Mouse (Mus musculus) MEL (cell line): Measurements from ENCODE around the gene Cadm3. TPM values are rescaled to one million over a fixed set of nuclear protein-coding genes. Genes with fewer than 3 reads are reported as not detected.
A peak's percentile ranks its signal among the peaks of the same experiment; 100 is the strongest.

ENCODE experiments used
- DNase-seq: peaks from one replicate; pipeline ENCODE4 v3.0.0; 2011; ENCODE audit warnings: low read depth, low spot score
- H3K27ac ChIP-seq: 2 replicates; pipeline ENCODE4 v1.5.1; 2012; ENCODE audit warnings: low read depth, mild to moderate bottlenecking, control low read depth, low read length, moderate library complexity; ENCODE audit not compliant: control insufficient read depth
- H3K27me3 ChIP-seq, 2 experiments: fragments of 150-350 bp in 1 of 2; sonication (generic) in 1 of 2; 2 replicates each; pipeline ENCODE4 v1.6.1; 2012; ENCODE audit warnings: low read length in 2 of 2, mild to moderate bottlenecking in 2 of 2, improper control_type of control experiment in 1 of 2, moderate library complexity in 1 of 2; ENCODE audit not compliant: insufficient read depth in 2 of 2, control insufficient read depth in 1 of 2
- H3K36me3 ChIP-seq, 2 experiments: 2 replicates each; pipeline ENCODE4 v1.6.1; 2012 to 2014; ENCODE audit warnings: low read length in 2 of 2, improper control_type of control experiment in 1 of 2, inconsistent platforms in 1 of 2, mild to moderate bottlenecking in 1 of 2; ENCODE audit not compliant: insufficient read depth in 2 of 2, control insufficient read depth in 1 of 2
- H3K4me1 ChIP-seq, 2 experiments: fragments of 150-350 bp in 1 of 2; sonication (generic) in 1 of 2; 2 replicates each; pipeline ENCODE4 v1.6.1; 2012; ENCODE audit warnings: low read length in 2 of 2, improper control_type of control experiment in 1 of 2, mild to moderate bottlenecking in 1 of 2; ENCODE audit not compliant: insufficient read depth in 2 of 2, control insufficient read depth in 1 of 2
- H3K4me3 ChIP-seq, 2 experiments: fragments of 150-350 bp in 1 of 2; sonication (generic) in 1 of 2; 2 replicates each; pipeline ENCODE4 v1.5.1; 2012; ENCODE audit warnings: low read depth in 2 of 2, low read length in 2 of 2, mild to moderate bottlenecking in 2 of 2, moderate library complexity in 2 of 2, control low read depth in 1 of 2, improper control_type of control experiment in 1 of 2; ENCODE audit not compliant: control insufficient read depth in 1 of 2, insufficient read depth in 1 of 2
- H3K79me2 ChIP-seq: 2 replicates; pipeline ENCODE4 v1.6.1; 2012; ENCODE audit warnings: mild to moderate bottlenecking, low read length, moderate library complexity; ENCODE audit not compliant: control insufficient read depth, poor library complexity, insufficient read depth
- H3K9ac ChIP-seq: 2 replicates; pipeline ENCODE4 v1.6.1; 2012; ENCODE audit warnings: low read depth, mild to moderate bottlenecking, control low read depth, low read length, moderate library complexity; ENCODE audit not compliant: control insufficient read depth, poor library complexity, severe bottlenecking
- H3K9me3 ChIP-seq: fragments of 150-350 bp; sonication (generic); replicated peaks from 2 replicates; pipeline ENCODE4 v1.6.1; 2012; ENCODE audit warnings: mild to moderate bottlenecking, low read length, improper control_type of control experiment, moderate library complexity; ENCODE audit not compliant: insufficient read depth
- BHLHE40 ChIP-seq: IDR thresholded peaks from 2 replicates; pipeline ENCODE4 v1.6.1; 2012; ENCODE audit warnings: low read depth, mild to moderate bottlenecking, inconsistent platforms, low read length, improper control_type of control experiment, borderline replicate concordance
- CHD1 ChIP-seq: IDR thresholded peaks from 2 replicates; pipeline ENCODE4 v1.6.1; 2012; ENCODE audit warnings: low read depth, mild to moderate bottlenecking, inconsistent platforms, low read length, improper control_type of control experiment
- CTCF ChIP-seq, 3 experiments: IDR thresholded peaks in 2 of 3; conservative IDR thresholded peaks in 1 of 3; 2 replicates each; pipeline ENCODE4 v1.5.1; 2011 to 2012; ENCODE audit warnings: low read length in 3 of 3, low read depth in 2 of 3, mild to moderate bottlenecking in 2 of 3, improper control_type of control experiment in 1 of 3, inconsistent platforms in 1 of 3, mixed read lengths in 1 of 3, moderate library complexity in 1 of 3; ENCODE audit not compliant: control insufficient read depth in 1 of 3, insufficient read depth in 1 of 3, poor library complexity in 1 of 3, severe bottlenecking in 1 of 3
- ELF1 ChIP-seq: IDR thresholded peaks from 2 replicates; pipeline ENCODE4 v1.6.1; 2014; ENCODE audit warnings: low read depth, mild to moderate bottlenecking, inconsistent platforms, low read length, improper control_type of control experiment, moderate library complexity
- EP300 ChIP-seq, 2 experiments: IDR thresholded peaks; 2 replicates each; pipeline ENCODE4 v1.6.1; 2011; ENCODE audit warnings: improper control_type of control experiment in 2 of 2, low read length in 2 of 2, low read depth in 1 of 2, mild to moderate bottlenecking in 1 of 2
- ETS1 ChIP-seq: IDR thresholded peaks from 2 replicates; pipeline ENCODE4 v1.6.1; 2012; ENCODE audit warnings: low read depth, mild to moderate bottlenecking, inconsistent platforms, low read length, improper control_type of control experiment, moderate library complexity
- GABPA ChIP-seq: IDR thresholded peaks from 2 replicates; pipeline ENCODE4 v1.6.1; 2012; ENCODE audit warnings: low read depth, mild to moderate bottlenecking, inconsistent platforms, low read length, improper control_type of control experiment, moderate library complexity
- GATA1 ChIP-seq: IDR thresholded peaks from 2 replicates; pipeline ENCODE4 v1.6.1; 2011; ENCODE audit warnings: low read depth, low read length, improper control_type of control experiment
- HCFC1 ChIP-seq: IDR thresholded peaks from 2 replicates; pipeline ENCODE4 v1.6.1; 2012; ENCODE audit warnings: low read depth, mild to moderate bottlenecking, inconsistent platforms, low read length, improper control_type of control experiment, moderate library complexity
- KAT2A ChIP-seq: conservative IDR thresholded peaks from 2 replicates; pipeline ENCODE4 v1.6.1; 2012; ENCODE audit warnings: low read depth, low read length, improper control_type of control experiment, inconsistent platforms
- MAFK ChIP-seq: IDR thresholded peaks from 2 replicates; pipeline ENCODE4 v1.6.1; 2011; ENCODE audit warnings: low read depth, mild to moderate bottlenecking, low read length, improper control_type of control experiment, borderline replicate concordance
- MAX ChIP-seq: IDR thresholded peaks from 2 replicates; pipeline ENCODE4 v1.6.1; 2011; ENCODE audit warnings: low read length, improper control_type of control experiment
- MAZ ChIP-seq: IDR thresholded peaks from 2 replicates; pipeline ENCODE4 v1.6.1; 2012; ENCODE audit warnings: low read depth, mild to moderate bottlenecking, inconsistent platforms, low read length, improper control_type of control experiment
- MEF2A ChIP-seq: IDR thresholded peaks from 2 replicates; pipeline ENCODE4 v1.6.1; 2014; ENCODE audit warnings: low read depth, mild to moderate bottlenecking, inconsistent platforms, low read length, improper control_type of control experiment; ENCODE audit not compliant: poor library complexity, insufficient replicate concordance, severe bottlenecking; ENCODE audit errors: extremely low read depth
- MXI1 ChIP-seq: IDR thresholded peaks from 2 replicates; pipeline ENCODE4 v1.6.1; 2011; ENCODE audit warnings: mild to moderate bottlenecking, low read depth, low read length, improper control_type of control experiment
- MYB ChIP-seq: IDR thresholded peaks from 2 replicates; pipeline ENCODE4 v1.6.1; 2011; ENCODE audit warnings: mild to moderate bottlenecking, low read depth, low read length, improper control_type of control experiment
- MYC ChIP-seq: IDR thresholded peaks from 2 replicates; pipeline ENCODE4 v1.6.1; 2011; ENCODE audit warnings: low read depth, mild to moderate bottlenecking, low read length, improper control_type of control experiment, moderate library complexity
- NELFE ChIP-seq: IDR thresholded peaks from 2 replicates; pipeline ENCODE4 v1.6.1; 2011; ENCODE audit warnings: low read depth, low read length, improper control_type of control experiment
- NRF1 ChIP-seq: IDR thresholded peaks from 2 replicates; pipeline ENCODE4 v1.6.1; 2014; ENCODE audit warnings: low read depth, mild to moderate bottlenecking, inconsistent platforms, low read length, improper control_type of control experiment, moderate library complexity; ENCODE audit not compliant: poor library complexity, insufficient read depth, severe bottlenecking
- POLR2A ChIP-seq, 2 experiments: IDR thresholded peaks; 2 replicates each; pipeline ENCODE4 v1.6.1; 2011 to 2012; ENCODE audit warnings: low read length in 2 of 2, mild to moderate bottlenecking in 2 of 2, control low read depth in 1 of 2, improper control_type of control experiment in 1 of 2, low read depth in 1 of 2, moderate library complexity in 1 of 2; ENCODE audit not compliant: control insufficient read depth in 1 of 2, insufficient read depth in 1 of 2, poor library complexity in 1 of 2
- POLR2AphosphoS2 ChIP-seq: IDR thresholded peaks from 2 replicates; pipeline ENCODE4 v1.6.1; 2011; ENCODE audit warnings: low read length, improper control_type of control experiment
- POLR2AphosphoS5 ChIP-seq: IDR thresholded peaks from 2 replicates; pipeline ENCODE4 v1.6.1; 2012; ENCODE audit warnings: low read depth, borderline replicate concordance, mild to moderate bottlenecking, inconsistent platforms, low read length, moderate library complexity, mixed read lengths
- RAD21 ChIP-seq: IDR thresholded peaks from 2 replicates; pipeline ENCODE4 v1.6.1; 2011; ENCODE audit warnings: mild to moderate bottlenecking, low read depth, low read length, improper control_type of control experiment
- RCOR1 ChIP-seq: IDR thresholded peaks from 2 replicates; pipeline ENCODE4 v1.6.1; 2012; ENCODE audit warnings: low read depth, mild to moderate bottlenecking, inconsistent platforms, low read length, improper control_type of control experiment
- SIN3A ChIP-seq: IDR thresholded peaks from 2 replicates; pipeline ENCODE4 v1.6.1; 2012; ENCODE audit warnings: low read length, improper control_type of control experiment, inconsistent platforms
- SMC3 ChIP-seq: IDR thresholded peaks from 2 replicates; pipeline ENCODE4 v1.6.1; 2011; ENCODE audit warnings: low read depth, low read length, improper control_type of control experiment
- TAL1 ChIP-seq: IDR thresholded peaks from 2 replicates; pipeline ENCODE4 v1.6.1; 2012; ENCODE audit warnings: mild to moderate bottlenecking, inconsistent platforms, low read length, moderate library complexity, mixed read lengths
- TBP ChIP-seq: IDR thresholded peaks from 2 replicates; pipeline ENCODE4 v1.8.0; 2011; ENCODE audit warnings: low read depth, low read length, improper control_type of control experiment
- TCF12 ChIP-seq: IDR thresholded peaks from 2 replicates; pipeline ENCODE4 v1.6.1; 2014; ENCODE audit warnings: low read depth, mild to moderate bottlenecking, inconsistent platforms, low read length, improper control_type of control experiment, moderate library complexity
- UBTF ChIP-seq: IDR thresholded peaks from 2 replicates; pipeline ENCODE4 v1.6.1; 2012; ENCODE audit warnings: low read depth, mild to moderate bottlenecking, inconsistent platforms, low read length, improper control_type of control experiment, moderate library complexity, borderline replicate concordance; ENCODE audit not compliant: insufficient read depth
- USF1 ChIP-seq: IDR thresholded peaks from 2 replicates; pipeline ENCODE4 v1.6.1; 2014; ENCODE audit warnings: low read depth, mild to moderate bottlenecking, inconsistent platforms, low read length, improper control_type of control experiment, moderate library complexity
- USF2 ChIP-seq, 2 experiments: IDR thresholded peaks; 2 replicates each; pipeline ENCODE4 v1.6.1; 2011 to 2012; ENCODE audit warnings: improper control_type of control experiment in 2 of 2, low read length in 2 of 2, borderline replicate concordance in 1 of 2, inconsistent platforms in 1 of 2, low read depth in 1 of 2, mild to moderate bottlenecking in 1 of 2; ENCODE audit not compliant: insufficient read depth in 1 of 2
- ZC3H11A ChIP-seq: IDR thresholded peaks from 2 replicates; pipeline ENCODE4 v1.6.1; 2012; ENCODE audit warnings: low read depth, mild to moderate bottlenecking, inconsistent platforms, low read length, improper control_type of control experiment
- ZKSCAN1 ChIP-seq: IDR thresholded peaks from 2 replicates; pipeline ENCODE4 v1.6.1; 2012; ENCODE audit warnings: low read depth, mild to moderate bottlenecking, inconsistent platforms, low read length, improper control_type of control experiment, moderate library complexity
- ZMIZ1 ChIP-seq: IDR thresholded peaks from 2 replicates; pipeline ENCODE4 v1.6.1; 2012; ENCODE audit warnings: low read depth, mild to moderate bottlenecking, inconsistent platforms, low read length, improper control_type of control experiment, moderate library complexity
- ZNF384 ChIP-seq: IDR thresholded peaks from 2 replicates; pipeline ENCODE4 v1.6.1; 2012; ENCODE audit warnings: low read depth, mild to moderate bottlenecking, inconsistent platforms, low read length, improper control_type of control experiment
- polyA plus RNA-seq, 2 experiments: library from polyadenylated mRNA; stranded (reverse) in 1 of 2; unstranded in 1 of 2; fragments of >175 nt in 1 of 2; fragments of >200 nt in 1 of 2; gene quantifications; 2 replicates each; pipeline versions ENCODE4 v1.2.1 to v1.2.4; 2012; ENCODE audit warnings: low replicate concordance in 2 of 2, low read depth in 1 of 2; ENCODE audit not compliant: insufficient read length in 2 of 2, insufficient read depth in 1 of 2, missing spikeins in 1 of 2
- total RNA-seq: library from RNA; depleted of rRNA; stranded (reverse); fragments of 300-350 nt; gene quantifications from 2 replicates; pipeline ENCODE4 v1.2.3, GENCODE M21; 2012

Cadm3 gene
- total and polyA plus RNA-seq, 3 experiments: 0.03 to 0.19 TPM; not detected in 1

DNA sequence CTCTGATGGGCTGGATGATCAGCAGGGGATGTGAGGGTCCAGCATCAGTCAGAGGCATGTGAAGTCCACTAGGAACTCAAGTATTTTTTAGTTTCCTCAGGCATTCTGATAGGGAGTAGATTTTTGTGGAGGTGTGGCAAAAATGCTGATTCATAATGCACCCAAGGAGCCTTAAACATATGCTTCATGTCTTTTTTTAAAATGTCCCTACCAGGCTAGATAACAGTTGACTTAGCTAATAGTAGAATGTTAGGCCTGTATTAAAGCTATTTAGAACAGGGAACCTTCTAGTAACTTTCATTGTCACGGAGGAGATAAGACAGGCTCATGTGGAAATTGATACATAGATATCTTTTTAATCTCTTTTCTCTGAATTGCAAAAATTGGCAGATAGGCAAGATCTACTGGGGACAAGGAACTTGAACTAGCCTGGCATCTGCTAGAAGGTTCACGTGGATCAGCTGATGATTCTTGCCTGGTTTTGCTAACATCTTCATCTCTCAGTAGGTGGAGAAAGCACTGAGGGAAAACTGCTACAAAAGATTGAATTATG, 49.5 kb downstream of the Cadm3 start:
- no peaks in the 10 kb centered on the region for H3K9me3 ChIP-seq
- no peak overlapping the region for H3K4me3 ChIP-seq
- peaks cover 0 to 69% of the 10 kb centered on the region in 2 experiments; a peak in 2 of 4 replicates for H3K36me3 ChIP-seq
- peak overlapping the region; percentile 14; the same call in 1 of the 2 replicates for H3K9ac ChIP-seq
- no peaks in the 10 kb centered on the region for H3K27me3 ChIP-seq
- peak; percentile 72 for DNase-seq
- no peaks in the 10 kb centered on the region for H3K79me2 ChIP-seq
- peaks cover 44 to 57% of the 10 kb centered on the region in 2 experiments for H3K4me1 ChIP-seq
- peak overlapping the region; percentile 95 for H3K27ac ChIP-seq
- 0 out of 2 replicates have a peak, but pooled peaks have one; percentile 8 for TF ChIP-seq ZMIZ1
- peak; percentile 96 for TF ChIP-seq ETS1
- TF ChIP-seq MYB: no peak
- no peak for TF ChIP-seq MYC
- TF ChIP-seq UBTF: no peak
- peak; percentile 58 for TF ChIP-seq USF1
- peak; percentile 44; the same call in 1 of the 2 replicates for TF ChIP-seq BHLHE40
- TF ChIP-seq GABPA: peak; percentile 60
- TF ChIP-seq HCFC1: 0 out of 2 replicates have a peak, but pooled peaks have one; percentile 13
- TF ChIP-seq POLR2AphosphoS2: peak; percentile 31; the same call in 1 of the 2 replicates
- TF ChIP-seq ZKSCAN1: no peak
- 0 out of 2 replicates have a peak, but pooled peaks have one; percentile 34 for TF ChIP-seq MAZ
- TF ChIP-seq EP300 (IDR thresholded peaks at IDR 0.05; ENCODE audit: low read depth in 1 of 2, low read length in 2 of 2): peak; percentile 93 to 95
- TF ChIP-seq SIN3A: peak; percentile 80
- no peak for TF ChIP-seq POLR2A (IDR thresholded peaks at IDR 0.05; ENCODE audit: control insufficient read depth in 1 of 2, insufficient read depth in 1 of 2, low read depth in 1 of 2, low read length in 2 of 2, poor library complexity in 1 of 2)
- peak; percentile 74 for TF ChIP-seq RCOR1
- TF ChIP-seq CTCF (IDR thresholded peaks at IDR 0.05 in 2 of 3, conservative IDR thresholded peaks at IDR 0.05 in 1 of 3; ENCODE audit: control insufficient read depth in 1 of 3, insufficient read depth in 1 of 3, low read depth in 2 of 3, low read length in 3 of 3, poor library complexity in 1 of 3, severe bottlenecking in 1 of 3): no peak
- TF ChIP-seq ZNF384: peak; percentile 21; the same call in 1 of the 2 replicates
- no peak for TF ChIP-seq POLR2AphosphoS5
- TF ChIP-seq MAX: no peak
- no peak for TF ChIP-seq TAL1
- no peak for TF ChIP-seq NELFE
- peak; percentile 55; the same call in 1 of the 2 replicates for TF ChIP-seq MAFK
- no peak for TF ChIP-seq KAT2A
- TF ChIP-seq CHD1: no peak
- TF ChIP-seq RAD21: no peak
- no peak for TF ChIP-seq TBP
- TF ChIP-seq NRF1: no peak
- peak; percentile 94 for TF ChIP-seq TCF12
- TF ChIP-seq ELF1: 0 out of 2 replicates have a peak, but pooled peaks have one; percentile 26
- no peak for TF ChIP-seq USF2 (IDR thresholded peaks at IDR 0.05; ENCODE audit: borderline replicate concordance in 1 of 2, insufficient read depth in 1 of 2, low read depth in 1 of 2, low read length in 2 of 2)
- TF ChIP-seq GATA1: peak; percentile 97
- peak; percentile 30; the same call in 1 of the 2 replicates for TF ChIP-seq MXI1
- no peak for TF ChIP-seq SMC3
- TF ChIP-seq ZC3H11A: no peak
- TF ChIP-seq MEF2A: peak; percentile 55; the same call in 1 of the 2 replicates
